Mouse (Mus musculus) layer of hippocampus, postnatal 10 days (tissue): Measurements from ENCODE around the gene Camta1. TPM values are rescaled to one million over a fixed set of nuclear protein-coding genes. Genes with fewer than 3 reads are reported as not detected.

ENCODE experiments used
- DNase-seq, 2 experiments: peaks; one replicate each; pipeline ENCODE4 v3.0.0; 2021; ENCODE audit warnings: low spot score in 2 of 2
- total RNA-seq, 2 experiments: library from RNA; stranded (reverse); gene quantifications; 2 replicates each; pipeline ENCODE4 v1.2.3; 2021

The Camta1 gene
- total RNA-seq, 2 experiments from 2014 or later, result 218 to 223 TPM

GRCm38 (mm10) chr4:151468381-151468780, 393.3 kb downstream of the Camta1 start:
- no peak for DNase-seq

- DNase-seq, result no peak
Observed at GRCm38 (mm10) chr4:151458686-151459085, 403.0 kb downstream of the Camta1 start.

GRCm38 (mm10) chr4:151454611-151455010, 407.1 kb downstream of the Camta1 start:
- DNase-seq, result no peak

- DNase-seq, result no peak
Observed at GRCm38 (mm10) chr4:151454065-151454464, 407.6 kb downstream of the Camta1 start.

- no peak for DNase-seq
Observed at GRCm38 (mm10) chr4:151451885-151452284, 409.8 kb downstream of the Camta1 start.

- DNase-seq, result peak in 1 of 2 experiments; percentile 22
Observed at GRCm38 (mm10) chr4:151449981-151450380, 411.7 kb downstream of the Camta1 start.

- peak in 1 of 2 experiments; percentile 24 for DNase-seq
Observed at GRCm38 (mm10) chr4:151448341-151448740, 413.3 kb downstream of the Camta1 start.

- no peak for DNase-seq
Observed at GRCm38 (mm10) chr4:151444665-151445064, 417.0 kb downstream of the Camta1 start.

- no peak for DNase-seq
Observed at GRCm38 (mm10) chr4:151438561-151438960, 423.1 kb downstream of the Camta1 start.

GRCm38 (mm10) chr4:151437859-151438258, 423.8 kb downstream of the Camta1 start:
- no peak for DNase-seq

- DNase-seq, result no peak
Observed at GRCm38 (mm10) chr4:151425133-151425532, 436.5 kb downstream of the Camta1 start.

GRCm38 (mm10) chr4:151422922-151423321, 438.8 kb downstream of the Camta1 start:
- no peak for DNase-seq

- no peak for DNase-seq
Observed at GRCm38 (mm10) chr4:151422361-151422760, 439.3 kb downstream of the Camta1 start.

- no peak for DNase-seq
Observed at GRCm38 (mm10) chr4:151418344-151418875, 443.3 kb downstream of the Camta1 start.

- no peak for DNase-seq
Observed at GRCm38 (mm10) chr4:151415812-151416211, 445.9 kb downstream of the Camta1 start.

GRCm38 (mm10) chr4:151415376-151415775, 446.3 kb downstream of the Camta1 start:
- no peak for DNase-seq

GRCm38 (mm10) chr4:151414952-151415351, 446.7 kb downstream of the Camta1 start:
- no peak for DNase-seq

- peak; percentile 44 to 50 for DNase-seq
Observed at GRCm38 (mm10) chr4:151411641-151412061, 450.0 kb downstream of the Camta1 start.

- no peak for DNase-seq
Observed at GRCm38 (mm10) chr4:151411016-151411415, 450.7 kb downstream of the Camta1 start.

- no peak for DNase-seq
Observed at GRCm38 (mm10) chr4:151409291-151409690, 452.4 kb downstream of the Camta1 start.

GRCm38 (mm10) chr4:151408811-151409210, 452.9 kb downstream of the Camta1 start:
- DNase-seq, result peak; percentile 29 to 34

GRCm38 (mm10) chr4:151408246-151408645, 453.4 kb downstream of the Camta1 start:
- DNase-seq, result no peak

- no peak for DNase-seq
Observed at GRCm38 (mm10) chr4:151407129-151407528, 454.5 kb downstream of the Camta1 start.
